Mouse (Mus musculus) ES-Bruce4 (cell line): ENCODE results near the gene Hes5. TPM values are rescaled to one million over a fixed set of nuclear protein-coding genes. Genes with fewer than 3 reads are reported as not detected.
A peak's percentile ranks its signal among the peaks of the same experiment; 100 is the strongest.

Source experiments
- H3K27ac ChIP-seq: 2 replicates; pipeline ENCODE4 v1.5.1; 2012; ENCODE audit warnings: low read length, inconsistent platforms; ENCODE audit not compliant: insufficient read depth
- H3K27me3 ChIP-seq: 2 replicates; pipeline ENCODE4 v1.6.1; 2012; ENCODE audit warnings: mild to moderate bottlenecking, low read length, inconsistent platforms; ENCODE audit not compliant: control insufficient read depth, poor library complexity, insufficient read depth, severe bottlenecking
- H3K36me3 ChIP-seq: 2 replicates; pipeline ENCODE4 v1.6.1; 2012; ENCODE audit warnings: inconsistent platforms, mild to moderate bottlenecking, low read length, moderate library complexity; ENCODE audit not compliant: control insufficient read depth, poor library complexity, insufficient read depth, severe bottlenecking
- H3K4me1 ChIP-seq: one replicate; pipeline ENCODE4 v1.8.1; 2011; ENCODE audit warnings: low read length; ENCODE audit not compliant: control insufficient read depth, insufficient read depth
- H3K4me3 ChIP-seq: 2 replicates; pipeline ENCODE4 v1.5.1; 2011; ENCODE audit warnings: low read depth, mild to moderate bottlenecking, low read length
- H3K9ac ChIP-seq: 2 replicates; pipeline ENCODE4 v1.6.1; 2012; ENCODE audit warnings: low read depth, mild to moderate bottlenecking, inconsistent platforms; ENCODE audit not compliant: poor library complexity, severe bottlenecking
- H3K9me3 ChIP-seq: replicated peaks from 2 replicates; pipeline ENCODE4 v1.6.1; 2012; ENCODE audit warnings: mild to moderate bottlenecking, low read length, inconsistent platforms; ENCODE audit not compliant: control insufficient read depth, poor library complexity, insufficient read depth, severe bottlenecking
- CTCF ChIP-seq: IDR thresholded peaks from one replicate; pipeline ENCODE4 v1.8.1; 2011; ENCODE audit warnings: low read depth, low read length
- EP300 ChIP-seq: IDR thresholded peaks from 2 replicates; pipeline ENCODE4 v1.6.1; 2011; ENCODE audit warnings: low read depth, low read length; ENCODE audit not compliant: insufficient read depth
- POLR2A ChIP-seq: IDR thresholded peaks from one replicate; pipeline ENCODE4 v1.8.1; 2011; ENCODE audit warnings: low read length; ENCODE audit not compliant: insufficient read depth
- polyA plus RNA-seq: library from polyadenylated mRNA; stranded (reverse); fragments of >200 nt; gene quantifications from 2 replicates; pipeline ENCODE4 v1.2.4, GENCODE M21; 2011; ENCODE audit warnings: low read depth; ENCODE audit not compliant: missing spikeins, insufficient read depth, insufficient read length

Hes5 gene
- polyA plus RNA-seq, 1 experiment = not detected

DNA sequence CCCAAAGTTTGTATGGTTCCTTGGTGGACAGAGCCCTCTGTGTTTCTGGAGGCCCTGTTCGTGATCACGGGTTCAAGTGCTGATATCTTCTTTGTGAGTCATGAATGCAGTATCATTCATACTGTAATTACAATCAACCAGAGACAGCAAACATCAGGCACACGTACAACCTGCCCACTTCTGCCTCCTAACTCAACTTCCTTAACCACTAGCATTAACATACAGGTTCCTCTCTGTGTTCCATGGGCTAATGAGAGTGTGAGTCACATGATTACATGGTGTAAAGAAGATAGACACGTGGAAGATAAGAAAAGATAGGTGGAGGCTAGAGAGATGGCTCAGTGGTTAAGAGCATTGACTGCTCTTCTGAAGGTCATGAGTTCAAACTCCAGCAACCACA is 44.1 kb upstream of the Hes5 start:
- Histone ChIP-seq H3K27me3 (no peaks in the 10 kb centered on the region), H3K9me3 (no peaks in the 10 kb centered on the region), H3K9ac (no peak overlapping the region), H3K4me1 (no peaks in the 10 kb centered on the region), H3K27ac (no peak overlapping the region), H3K4me3 (no peak overlapping the region), H3K36me3 (no peaks in the 10 kb centered on the region)
- no peak for TF ChIP-seq CTCF
- no peak for TF ChIP-seq POLR2A
- TF ChIP-seq EP300 = no peak

DNA sequence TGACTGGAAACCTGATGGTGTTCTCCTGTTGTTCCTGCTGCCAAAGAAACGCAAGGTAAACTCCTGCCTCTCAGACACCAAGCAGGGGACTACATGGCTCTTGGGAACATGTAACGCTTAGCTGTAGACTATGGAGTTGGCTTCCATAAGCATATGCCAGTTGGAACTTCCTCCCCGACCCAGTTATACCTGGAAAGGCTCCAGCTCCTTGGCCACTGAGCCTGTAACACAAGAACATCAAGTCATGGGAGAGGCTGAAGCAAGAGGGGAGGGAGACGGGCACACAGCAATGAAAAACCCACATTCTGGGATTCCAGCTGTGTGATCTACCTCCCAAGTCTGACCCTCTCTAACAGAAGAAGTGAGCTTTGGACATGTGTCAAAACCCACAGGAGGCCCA is 38.4 kb upstream of the Hes5 start:
- H3K4me1 ChIP-seq = no peaks in the 10 kb centered on the region
- no peak overlapping the region for H3K4me3 ChIP-seq
- H3K9me3 ChIP-seq = no peaks in the 10 kb centered on the region
- no peaks in the 10 kb centered on the region for H3K27me3 ChIP-seq
- H3K9ac ChIP-seq = no peak overlapping the region
- H3K36me3 ChIP-seq = no peaks in the 10 kb centered on the region
- no peak for TF ChIP-seq CTCF
- TF ChIP-seq POLR2A = no peak
- TF ChIP-seq EP300 = no peak
- no peak overlapping the region for H3K27ac ChIP-seq

DNA sequence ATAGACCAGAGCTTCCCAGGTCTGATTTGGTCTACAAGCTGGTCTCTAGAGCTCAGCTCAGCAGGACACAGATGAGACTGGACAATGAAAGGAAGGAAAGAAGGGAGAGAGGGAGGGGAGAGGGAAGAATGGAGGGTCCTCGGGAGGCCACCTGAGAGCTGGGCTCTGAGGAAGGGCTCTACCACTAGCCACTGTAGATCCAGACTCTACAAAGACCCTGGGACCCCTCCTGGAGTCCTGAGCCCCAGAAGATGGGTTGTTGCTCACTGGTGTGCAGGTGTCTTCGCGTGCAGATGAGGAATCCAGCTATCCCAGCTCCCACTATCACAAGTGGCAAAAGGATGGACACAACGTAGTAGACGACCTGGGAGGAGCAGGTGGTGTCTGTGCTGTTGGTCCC is 37.8 kb upstream of the Hes5 start:
- no peak overlapping the region for H3K4me3 ChIP-seq
- H3K27ac ChIP-seq = no peak overlapping the region
- H3K4me1 ChIP-seq = no peaks in the 10 kb centered on the region
- no peaks in the 10 kb centered on the region for H3K27me3 ChIP-seq
- no peak overlapping the region for H3K9ac ChIP-seq
- H3K36me3 ChIP-seq = no peaks in the 10 kb centered on the region
- TF ChIP-seq EP300 (no peak), POLR2A (no peak), CTCF (no peak)
- no peaks in the 10 kb centered on the region for H3K9me3 ChIP-seq

DNA sequence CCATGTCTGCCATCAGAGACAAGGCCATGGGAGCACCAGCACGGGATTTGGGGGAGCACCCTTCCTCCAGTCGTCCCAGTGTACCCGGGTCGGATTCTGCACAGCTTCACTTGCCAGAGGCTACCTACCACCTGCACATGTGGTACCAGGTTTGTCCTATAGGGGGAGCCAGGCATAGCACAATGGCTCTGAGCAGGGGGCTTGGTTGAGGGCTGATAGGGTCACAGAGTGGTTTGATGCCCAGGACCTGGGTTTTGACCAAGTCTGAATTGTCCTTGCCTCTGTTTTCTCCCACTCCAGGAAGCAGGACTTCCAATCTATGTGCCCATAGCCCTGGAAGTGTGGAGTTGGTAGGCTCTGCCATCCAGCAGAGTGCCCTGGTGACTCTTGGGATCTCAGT is 35.3 kb upstream of the Hes5 start:
- no peak overlapping the region for H3K9ac ChIP-seq
- no peaks in the 10 kb centered on the region for H3K27me3 ChIP-seq
- no peaks in the 10 kb centered on the region for H3K36me3 ChIP-seq
- H3K4me3 ChIP-seq = no peak overlapping the region
- TF ChIP-seq EP300 (no peak), CTCF (peak; percentile 66)
- no peaks in the 10 kb centered on the region for H3K4me1 ChIP-seq
- no peaks in the 10 kb centered on the region for H3K9me3 ChIP-seq
- H3K27ac ChIP-seq = no peak overlapping the region

DNA sequence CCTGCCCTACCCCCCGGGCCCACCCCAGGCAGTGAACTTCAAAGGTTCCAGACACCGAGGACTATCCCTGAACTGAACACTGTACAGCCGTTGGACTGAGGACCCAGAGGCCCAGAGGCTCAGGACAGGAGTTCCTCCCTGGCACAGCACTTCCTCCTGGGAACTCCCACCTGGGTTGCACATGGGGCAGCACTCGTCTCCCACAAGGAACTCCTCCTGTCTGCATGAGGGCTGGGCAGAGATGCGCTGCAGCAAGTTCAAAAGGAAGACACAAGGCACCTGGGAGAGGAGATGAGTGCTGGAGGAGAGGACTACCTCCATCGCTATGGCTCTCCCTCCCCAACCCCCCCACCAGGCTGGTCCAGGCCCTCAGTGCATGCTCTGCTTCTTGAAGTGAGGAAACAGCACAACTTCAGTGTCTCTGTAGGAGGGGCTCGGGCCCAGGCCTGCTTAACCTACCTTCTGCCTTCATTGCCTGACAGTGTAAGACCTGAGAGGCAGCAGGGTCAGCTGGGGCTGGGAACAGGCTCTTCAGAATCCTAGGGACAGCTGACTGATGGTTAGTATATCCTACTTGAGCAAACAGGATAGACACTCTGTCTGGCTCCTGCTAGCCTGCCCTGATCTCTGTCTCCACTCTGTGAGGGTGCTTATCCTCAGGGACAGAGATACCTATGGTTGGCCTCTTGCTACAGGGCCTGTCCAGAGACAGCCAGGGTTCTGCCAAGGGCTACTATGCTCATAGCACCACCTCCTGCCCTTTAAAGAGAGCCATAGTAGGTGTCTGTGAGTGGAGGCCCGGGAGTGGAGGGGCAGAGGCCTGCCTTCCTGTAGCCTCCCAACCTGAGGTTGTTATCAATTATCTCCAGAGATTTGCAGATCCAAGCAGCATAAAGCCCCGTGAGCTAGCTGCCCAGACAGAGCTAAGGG is 33.5 kb upstream of the Hes5 start:
- Histone ChIP-seq H3K4me1 (no peaks in the 10 kb centered on the region), H3K9ac (no peak overlapping the region), H3K27me3 (no peaks in the 10 kb centered on the region), H3K4me3 (no peak overlapping the region), H3K9me3 (no peaks in the 10 kb centered on the region), H3K27ac (no peak overlapping the region), H3K36me3 (no peaks in the 10 kb centered on the region)
- TF ChIP-seq CTCF (no peak), EP300 (no peak), POLR2A (no peak)

DNA sequence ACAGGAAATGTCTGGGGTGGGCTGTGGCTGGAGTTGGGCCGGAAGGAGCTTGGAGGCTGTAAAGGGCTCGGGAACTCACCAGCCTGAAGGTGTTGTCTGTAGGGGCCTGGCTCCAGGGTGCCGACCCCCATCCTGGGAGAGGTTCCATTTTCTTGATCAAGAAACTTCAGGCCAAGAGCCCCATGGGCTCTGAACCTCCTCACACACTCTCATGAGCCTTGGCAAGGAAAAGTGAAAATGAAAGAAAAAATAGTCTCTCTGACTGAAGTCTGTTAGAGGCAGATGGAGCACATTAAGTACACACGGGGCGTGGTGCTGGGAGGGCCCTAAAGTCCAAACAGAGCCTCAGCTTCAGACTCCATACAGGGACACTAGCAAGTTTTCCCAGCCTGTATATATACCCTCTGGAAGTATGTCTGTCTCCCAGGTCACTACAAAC is 32.8 kb upstream of the Hes5 start:
- H3K4me3 ChIP-seq = no peak overlapping the region
- no peak overlapping the region for H3K27ac ChIP-seq

More for the DNA sequence above, 32.8 kb upstream of the Hes5 start:
- no peaks in the 10 kb centered on the region for H3K4me1 ChIP-seq
- no peak overlapping the region for H3K9ac ChIP-seq
- no peaks in the 10 kb centered on the region for H3K36me3 ChIP-seq
- no peaks in the 10 kb centered on the region for H3K9me3 ChIP-seq
- H3K27me3 ChIP-seq = no peaks in the 10 kb centered on the region
- no peak for TF ChIP-seq EP300
- TF ChIP-seq POLR2A = no peak
- TF ChIP-seq CTCF = no peak
